Mouse (Mus musculus) kidney, postnatal 0 days (tissue): ENCODE results near the gene Fbxo42. TPM values are rescaled to one million over a fixed set of nuclear protein-coding genes. Genes with fewer than 3 reads are reported as not detected.
"Not testable (repeated sequence)": the region's sequence is repeated elsewhere in the genome, so short reads cannot be mapped to it uniquely, and the experiment has no call there.

ENCODE experiments used
- ATAC-seq: fragments of 200-750 bp; cut with Nextera tagmentation; replicated peaks from 2 replicates; pipeline ENCODE4 v1.8.0; 2017; ENCODE audit warnings: low read depth, moderate number of reproducible peaks, moderate TSS enrichment, moderate library complexity; ENCODE audit not compliant: low FRiP score
- DNase-seq: peaks from one replicate; pipeline ENCODE4 v3.0.0-alpha.2; 2016; ENCODE audit warnings: low spot score
- H3K27ac ChIP-seq: fragments of 300-500 bp; sonication (generic); 2 replicates; pipeline ENCODE4 v1.5.1; 2014; ENCODE audit warnings: mild to moderate bottlenecking
- H3K27me3 ChIP-seq: fragments of 300-500 bp; sonication (generic); 2 replicates; pipeline ENCODE4 v1.6.1; 2014; ENCODE audit warnings: low read length, mixed read lengths; ENCODE audit not compliant: insufficient read depth
- H3K36me3 ChIP-seq: fragments of 300-500 bp; sonication (generic); 2 replicates; pipeline ENCODE4 v1.6.1; 2014; ENCODE audit warnings: low read length, mixed read lengths; ENCODE audit not compliant: insufficient read depth
- H3K4me1 ChIP-seq: fragments of 300-500 bp; sonication (generic); replicated peaks from 2 replicates; pipeline ENCODE4 v1.6.1; 2014; ENCODE audit warnings: antibody characterized with exemption, low read length, mixed read lengths; ENCODE audit not compliant: insufficient read depth
- H3K4me2 ChIP-seq: fragments of 300-500 bp; sonication (generic); 2 replicates; pipeline ENCODE4 v1.6.1; 2014; ENCODE audit warnings: mild to moderate bottlenecking, low read length, moderate library complexity, mixed read lengths
- H3K4me3 ChIP-seq: fragments of 300-500 bp; sonication (generic); replicated peaks from 2 replicates; pipeline ENCODE4 v1.5.1; 2014; ENCODE audit warnings: low read depth, low read length
- H3K9ac ChIP-seq: fragments of 300-500 bp; sonication (generic); 2 replicates; pipeline ENCODE4 v1.6.1; 2014; ENCODE audit warnings: low read depth, low read length
- H3K9me3 ChIP-seq: fragments of 300-500 bp; sonication (generic); replicated peaks from 2 replicates; pipeline ENCODE4 v1.6.1; 2016; ENCODE audit warnings: low read length, inconsistent platforms, mixed read lengths
- CTCF ChIP-seq: IDR thresholded peaks from 2 replicates; pipeline ENCODE4 v1.5.1; 2016; ENCODE audit warnings: antibody characterized with exemption, low read depth, mild to moderate bottlenecking, moderate library complexity
- WGBS: fragments of 180-500 bp; shearing (Covaris S2); extraction: QIAGEN DNeasy Blood & Tissue Kit; methylation state at CpG from one replicate; pipeline ENCODE4 v1.1.7; 2014; 5-methylcytosine and 5-hydroxymethylcytosine counted together
- polyA plus RNA-seq: library from polyadenylated mRNA; unstranded; fragments of >200 nt; fragmentation: Nextera tagmentation; extraction: Ambion mirVana; gene quantifications from 2 replicates; pipeline ENCODE4 v1.2.1, GENCODE M21; 2015

The Fbxo42 gene
- polyA plus RNA-seq, 1 experiment from 2014 or later = 14.6 TPM

DNA sequence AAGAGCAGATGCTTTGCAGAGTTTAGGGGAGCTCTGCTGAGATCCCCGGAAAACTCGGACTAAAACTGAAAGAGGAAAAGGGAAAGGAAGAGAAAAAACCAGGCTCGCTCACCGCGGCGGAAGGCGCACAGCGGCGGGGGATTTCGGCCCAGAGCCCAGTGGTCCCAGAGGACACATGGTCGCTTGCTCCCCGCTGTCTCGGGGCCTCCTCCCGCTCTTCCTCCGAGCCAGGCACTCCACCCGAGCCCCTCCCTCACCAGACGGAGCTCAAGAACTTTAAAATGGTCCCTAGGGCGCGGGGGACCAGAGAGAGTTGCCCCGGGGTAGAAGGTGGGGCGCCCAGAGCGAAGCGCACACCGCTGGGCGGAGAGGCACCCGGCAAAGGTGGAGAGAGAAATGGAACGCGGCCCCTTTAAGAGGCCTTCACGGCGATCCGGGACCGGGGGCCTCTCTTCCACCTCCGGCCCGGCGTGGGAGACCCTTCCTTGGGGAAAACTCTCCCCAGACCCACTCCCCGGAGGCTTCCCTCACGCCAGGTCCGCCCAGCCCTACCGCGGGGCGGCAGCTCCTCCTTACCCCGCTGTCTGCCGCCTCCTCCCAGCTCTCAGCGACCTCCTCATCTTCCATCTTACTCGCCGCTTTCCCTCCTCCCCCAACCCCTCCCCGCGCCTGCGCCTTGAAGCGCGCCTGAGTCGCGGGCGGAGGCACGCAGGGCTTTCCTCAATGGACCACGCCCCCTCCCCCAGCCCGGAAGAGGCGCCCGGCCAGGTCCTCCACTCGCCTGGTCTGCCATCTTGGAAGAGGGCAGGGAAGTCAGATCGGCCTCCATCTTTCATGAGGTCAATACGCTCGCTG is 8.4 kb upstream of the Fbxo42 start, which contains the start of gene Szrd1:
Gene Szrd1 (minus strand): TSS at position 660 of the 855 bp plus-strand sequence.
- H3K9ac ChIP-seq = peak within 1 kb of the TSS; percentile 88
- TF ChIP-seq CTCF = no peak
- H3K36me3 ChIP-seq = no peaks in the 10 kb centered on the region
- H3K27ac ChIP-seq = peak within 1 kb of the TSS; percentile 97
- H3K9me3 ChIP-seq = no peaks in the 10 kb centered on the region
- H3K4me1 ChIP-seq = peaks cover 24% of the 10 kb centered on the region
- peak within 1 kb of the TSS; percentile 94 for H3K4me3 ChIP-seq
- peak; percentile 99 for DNase-seq
- 0% methylated on average over 63 of the region's 63 CpGs for WGBS
- peak within 1 kb of the TSS; percentile 84 for H3K4me2 ChIP-seq
- no peaks in the 10 kb centered on the region for H3K27me3 ChIP-seq
- ATAC-seq = peak; percentile 92

DNA sequence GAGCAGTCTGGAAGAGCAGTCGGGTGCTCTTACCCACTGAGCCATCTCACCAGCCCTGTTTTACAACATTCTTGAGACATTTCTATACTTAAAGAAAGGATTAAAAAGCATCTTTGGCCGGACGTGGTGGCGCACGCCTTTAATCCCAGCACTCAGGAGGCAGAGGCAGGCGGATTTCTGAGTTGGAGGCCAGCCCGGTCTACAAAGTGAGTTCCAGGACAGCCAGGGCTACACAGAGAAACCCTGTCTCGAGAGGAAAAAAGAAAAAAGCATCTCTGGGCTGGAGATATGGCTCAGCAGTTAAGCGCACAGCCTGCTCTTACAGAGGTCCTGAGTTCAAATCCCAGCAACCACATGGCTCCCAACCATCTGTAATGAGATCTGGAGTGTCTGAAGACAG is 7.4 kb upstream of the Fbxo42 start:
- H3K4me2 ChIP-seq, H3K36me3 ChIP-seq, ATAC-seq, H3K9ac ChIP-seq, H3K9me3 ChIP-seq, H3K27ac ChIP-seq, H3K27me3 ChIP-seq, DNase-seq, H3K4me3 ChIP-seq: not testable (repeated sequence)
- peaks cover 17% of the 10 kb centered on the region; the same call in 1 of the 2 replicates for H3K4me1 ChIP-seq
- 91% methylated on average over 9 of the region's 9 CpGs for WGBS

DNA sequence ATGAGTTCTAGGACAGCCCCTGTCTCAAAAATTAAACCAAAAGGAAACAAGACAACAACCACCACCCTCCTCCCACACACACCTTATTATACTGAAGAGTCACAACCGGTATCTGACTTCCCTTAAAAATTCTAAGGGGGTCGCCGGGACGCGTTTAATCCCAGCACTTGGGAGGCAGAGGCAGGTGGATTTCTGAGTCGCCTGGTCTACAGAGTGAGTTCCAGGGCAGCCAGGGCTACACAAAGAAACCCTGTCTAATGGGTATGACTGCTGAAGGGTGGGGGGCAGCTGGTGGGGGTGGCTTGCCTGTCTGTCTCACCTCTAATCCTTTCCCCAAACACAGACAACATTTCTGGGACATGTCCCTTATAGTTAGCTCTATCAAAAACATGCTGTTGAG is 6.7 kb upstream of the Fbxo42 start:
- ATAC-seq = no peak
- WGBS = 88% methylated on average over 6 of the region's 6 CpGs
- no peak overlapping the region for H3K9ac ChIP-seq
- H3K9me3 ChIP-seq = no peaks in the 10 kb centered on the region
- no peak overlapping the region for H3K4me2 ChIP-seq
- H3K4me1 ChIP-seq = peaks cover 15% of the 10 kb centered on the region; the same call in 1 of the 2 replicates
- H3K27me3 ChIP-seq = no peaks in the 10 kb centered on the region
- DNase-seq = no peak
- H3K36me3 ChIP-seq = no peaks in the 10 kb centered on the region
- H3K27ac ChIP-seq = no peak overlapping the region
- TF ChIP-seq CTCF = no peak
- no peak overlapping the region for H3K4me3 ChIP-seq

DNA sequence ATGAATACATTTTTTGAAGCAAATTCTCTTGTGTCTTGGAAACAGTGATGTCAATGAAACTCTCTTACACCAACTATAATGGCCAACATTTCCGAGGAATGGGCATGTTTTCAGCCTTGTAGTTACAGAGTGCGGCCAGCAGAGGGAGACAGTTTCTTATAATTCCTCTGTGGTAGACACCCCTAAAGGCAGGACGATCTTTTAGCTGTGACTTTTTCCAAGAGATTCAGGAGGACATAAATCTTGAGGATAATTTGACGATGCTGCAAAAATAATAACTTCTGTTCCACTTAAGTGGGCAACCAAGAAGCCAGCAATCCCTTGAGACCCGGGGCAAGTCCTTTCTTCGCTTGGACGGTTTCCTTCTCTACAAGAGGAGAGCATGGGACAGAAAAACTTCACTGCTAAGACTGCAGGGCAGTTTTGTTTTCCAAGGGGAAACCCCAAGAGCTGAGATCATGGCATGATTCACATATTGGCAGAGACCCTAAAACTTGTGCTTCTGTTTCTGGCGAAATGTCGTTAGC is 5.4 kb upstream of the Fbxo42 start:
- no peaks in the 10 kb centered on the region for H3K9me3 ChIP-seq
- peak; percentile 99 for TF ChIP-seq CTCF
- DNase-seq (peak; percentile 92), ATAC-seq (no peak)
- no peak overlapping the region for H3K9ac ChIP-seq
- no peak overlapping the region for H3K27ac ChIP-seq
- H3K4me3 ChIP-seq = peak overlapping the region; percentile 11; the same call in 1 of the 2 replicates
- peak overlapping the region; percentile 41 for H3K4me2 ChIP-seq
- 15% methylated on average over 9 of the region's 9 CpGs for WGBS
- H3K4me1 ChIP-seq = 0 out of 2 replicates have a peak, but pooled peaks cover 5% of the 10 kb centered on the region
- no peaks in the 10 kb centered on the region for H3K27me3 ChIP-seq
- no peaks in the 10 kb centered on the region for H3K36me3 ChIP-seq

DNA sequence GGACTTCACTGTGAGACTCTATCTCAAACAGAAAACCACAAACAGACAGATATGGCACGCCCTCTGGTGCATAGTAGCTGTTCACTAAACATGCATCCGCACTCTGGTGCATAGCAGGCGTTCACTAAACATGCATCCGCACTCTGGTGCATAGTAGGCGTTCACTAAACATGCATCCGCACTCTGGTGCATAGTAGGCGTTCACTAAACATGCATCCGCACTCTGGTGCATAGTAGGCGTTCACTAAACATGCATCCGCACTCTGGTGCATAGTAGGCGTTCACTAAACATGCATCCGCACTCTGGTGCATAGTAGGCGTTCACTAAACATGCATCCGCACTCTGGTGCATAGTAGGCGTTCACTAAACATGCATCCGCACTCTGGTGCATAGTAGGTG is 2.6 kb upstream of the Fbxo42 start:
- ATAC-seq, H3K27me3 ChIP-seq, H3K4me3 ChIP-seq, H3K27ac ChIP-seq, DNase-seq, H3K9ac ChIP-seq, H3K4me2 ChIP-seq, H3K36me3 ChIP-seq, H3K9me3 ChIP-seq: not testable (repeated sequence)
- 96% methylated on average over 9 of the region's 16 CpGs for WGBS
- peaks cover 10% of the 10 kb centered on the region; the same call in 1 of the 2 replicates for H3K4me1 ChIP-seq

DNA sequence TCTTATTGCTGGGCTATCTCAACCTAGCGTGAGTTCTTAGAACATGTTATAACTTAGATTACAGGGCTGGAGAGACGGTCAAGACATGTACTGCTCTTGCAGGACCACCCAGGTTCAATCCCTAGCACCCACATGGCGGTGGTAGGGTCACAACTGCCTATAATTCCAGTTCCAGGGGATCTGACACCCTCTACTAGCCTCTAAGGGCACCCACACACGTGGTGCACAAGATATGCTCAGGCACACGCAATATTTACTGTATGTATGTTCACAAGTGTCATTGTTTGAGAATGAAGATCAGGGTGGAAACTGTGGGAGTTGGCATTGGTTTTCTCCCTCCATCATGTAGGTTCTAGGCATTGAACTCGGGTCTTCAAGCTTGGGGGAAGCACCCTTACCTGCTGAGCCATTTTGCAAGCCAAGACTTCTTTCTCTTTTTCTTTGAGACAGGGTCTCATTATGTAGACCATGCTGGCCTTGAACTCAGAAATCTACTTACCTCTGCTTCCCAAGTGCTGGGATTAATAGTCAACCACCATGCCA is 1.2 kb upstream of the Fbxo42 start:
- Histone ChIP-seq H3K4me3 (no peak overlapping the region), H3K27ac (no peak overlapping the region), H3K9ac (no peak overlapping the region), H3K4me2 (no peak overlapping the region; the same call in 1 of the 2 replicates), H3K27me3 (no peaks in the 10 kb centered on the region), H3K9me3 (no peaks in the 10 kb centered on the region), H3K4me1 (peaks cover 11% of the 10 kb centered on the region; the same call in 1 of the 2 replicates), H3K36me3 (no peaks in the 10 kb centered on the region)
- TF ChIP-seq CTCF = no peak
- ATAC-seq (no peak), DNase-seq (no peak)
- 92% methylated on average over 6 of the region's 6 CpGs for WGBS
